Mouse (Mus musculus) thymus, postnatal 14 days (tissue): ENCODE results near the gene Bmp7.

ENCODE experiments used
- DNase-seq: peaks from one replicate; pipeline ENCODE4 v3.0.0; 2021

Gene Bmp7

GRCm38 (mm10) chr2:172845536-172846310 lies 94.4 kb downstream of the Bmp7 start:
- DNase-seq = no peak

- no peak for DNase-seq
Measured at GRCm38 (mm10) chr2:172843903-172844302, 96.2 kb downstream of the Bmp7 start.

GRCm38 (mm10) chr2:172842306-172842705 lies 97.8 kb downstream of the Bmp7 start:
- DNase-seq = no peak

GRCm38 (mm10) chr2:172840905-172841750 lies 99.0 kb downstream of the Bmp7 start:
- no peak for DNase-seq

GRCm38 (mm10) chr2:172839317-172839980 lies 100.7 kb downstream of the Bmp7 start:
- DNase-seq = no peak

GRCm38 (mm10) chr2:172836516-172836915 lies 103.6 kb downstream of the Bmp7 start:
- no peak for DNase-seq

- DNase-seq = no peak
Measured at GRCm38 (mm10) chr2:172833196-172833595, 106.9 kb downstream of the Bmp7 start.

GRCm38 (mm10) chr2:172831762-172832161 lies 108.4 kb downstream of the Bmp7 start:
- DNase-seq = peak; percentile 91

GRCm38 (mm10) chr2:172831133-172831532 lies 109.0 kb downstream of the Bmp7 start:
- DNase-seq = peak; percentile 93

- no peak for DNase-seq
Measured at GRCm38 (mm10) chr2:172828229-172828628, 111.9 kb downstream of the Bmp7 start.

GRCm38 (mm10) chr2:172827564-172827963 lies 112.6 kb downstream of the Bmp7 start:
- peak; percentile 45 for DNase-seq

GRCm38 (mm10) chr2:172825785-172826145 lies 114.4 kb downstream of the Bmp7 start:
- DNase-seq = no peak

- DNase-seq = peak; percentile 82
Measured at GRCm38 (mm10) chr2:172824906-172825784, 115.0 kb downstream of the Bmp7 start.

GRCm38 (mm10) chr2:172818631-172819230 lies 121.4 kb downstream of the Bmp7 start:
- no peak for DNase-seq
